Mouse (Mus musculus) liver, adult 2 months (tissue): ENCODE measurements at regions not wholly inside any gene's neighbourhood (a gene's known extent, or its start where the extent isn't known, plus 50 kb on each side); places are given as distances from the start of the nearest gene placed in this dataset.

Source experiments
- CTCF ChIP-seq: fragments of 200-500 bp; IDR thresholded peaks from 2 replicates; pipeline ENCODE4 v1.5.1; 2011; ENCODE audit warnings: low read depth, low read length, control low read depth
- POLR2A ChIP-seq: fragments of 200-500 bp; IDR thresholded peaks from 2 replicates; pipeline ENCODE4 v1.6.1; 2011; ENCODE audit warnings: low read length, control low read depth; ENCODE audit not compliant: insufficient read depth; ENCODE audit errors: extremely low read depth

- TF ChIP-seq CTCF: no peak
- no peak for TF ChIP-seq POLR2A
Measured at GRCm38 (mm10) chr13:53948056-53948455, 107.4 kb downstream of the Drd1 start.
